In the genomic region with DNA sequence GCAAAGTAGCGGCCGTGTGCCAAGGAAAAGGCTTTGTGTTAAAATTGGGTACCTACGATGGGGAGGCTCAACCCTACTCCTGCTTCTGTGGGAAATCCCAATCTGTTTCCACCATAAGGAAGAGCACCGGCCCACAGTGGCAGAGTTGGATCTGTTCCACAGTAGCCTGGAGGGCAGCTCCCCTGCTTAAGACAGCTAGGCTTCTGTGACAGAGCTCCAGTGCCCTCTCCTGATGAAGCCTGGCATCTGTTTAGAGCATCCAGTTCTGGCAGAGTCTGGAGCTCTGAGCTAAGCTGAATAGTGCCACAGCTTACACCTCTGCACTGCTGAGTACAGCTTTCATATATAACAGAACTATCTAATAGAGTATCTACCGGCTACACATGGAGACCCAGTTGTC, we compare ENCODE assay signal across 10 mouse cellular contexts. TPM values are rescaled to one million over a fixed set of nuclear protein-coding genes. Genes with fewer than 3 reads are reported as not detected.
DNase-seq lines count a peak whose midpoint lies in the region; ATAC-seq and TF ChIP-seq lines count a peak whose summit lies in the region.
"Had no signal": no experiment of that assay in that cellular context is flagged by ENCODE, and none has a peak within 500 bp of the region (broad histone marks: within the 10 kb centered on the region; RNA-seq: fewer than 3 reads in every experiment).

No protein-coding gene starts in this region.

- H3K4me3 ChIP-seq in forebrain, embryonic 13.5 days = no peak overlapping the region
- no peak overlapping the region for H3K4me3 ChIP-seq in forebrain, embryonic 11.5 days (ENCODE audit: low read depth, low read length)
- H3K4me3 ChIP-seq in liver, postnatal 0 days (ENCODE audit: low read depth, low read length) = no peak overlapping the region
- H3K4me3 ChIP-seq: limb, embryonic 13.5 days had no signal

- DNase-seq in forebrain, embryonic 11.5 days (ENCODE audit: low spot score) = no peak
- DNase-seq in liver, postnatal 0 days = no peak
- no peak for DNase-seq in liver
- DNase-seq in cerebellum, adult 9-11 months = peak; percentile 68
- DNase-seq in left cerebral cortex, postnatal 4 days = peak; percentile 78
- no peak for DNase-seq in gastrocnemius, postnatal 36 days
- no peak for DNase-seq in testis, postnatal 10 days (ENCODE audit: low spot score)

- WGBS in forebrain, embryonic 13.5 days = 81% methylated on average over 5 of the region's 5 CpGs
- 90% methylated on average over 5 of the region's 5 CpGs for WGBS in forebrain, embryonic 11.5 days
- 81% methylated on average over 5 of the region's 5 CpGs for WGBS in liver, postnatal 0 days (ENCODE audit: insufficient replicate concordance)

- no peak overlapping the region for H3K4me2 ChIP-seq in forebrain, embryonic 13.5 days
- H3K4me2 ChIP-seq in forebrain, embryonic 11.5 days (ENCODE audit: low read depth, low read length, severe bottlenecking) = no peak overlapping the region
- no peak overlapping the region for H3K4me2 ChIP-seq in liver, postnatal 0 days (ENCODE audit: low read depth, low read length)
- H3K4me2 ChIP-seq: limb, embryonic 13.5 days had no signal

- peaks cover 18% of the 10 kb centered on the region for H3K36me3 ChIP-seq in forebrain, embryonic 13.5 days (ENCODE audit: poor library complexity, severe bottlenecking)
- H3K36me3 ChIP-seq in forebrain, embryonic 11.5 days (ENCODE audit: control insufficient read depth, insufficient read depth, low read length) = no peaks in the 10 kb centered on the region; the same call in 1 of the 2 replicates
- H3K36me3 ChIP-seq in liver, postnatal 0 days (replicated peaks; ENCODE audit: insufficient read depth, low read length) = no peaks in the 10 kb centered on the region; the same call in 1 of the 2 replicates

- H3K27me3 ChIP-seq in forebrain, embryonic 13.5 days = no peaks in the 10 kb centered on the region
- no peaks in the 10 kb centered on the region for H3K27me3 ChIP-seq in forebrain, embryonic 11.5 days (ENCODE audit: control insufficient read depth, insufficient read depth, low read length)
- no peaks in the 10 kb centered on the region for H3K27me3 ChIP-seq in liver, postnatal 0 days (ENCODE audit: insufficient read depth, low read length)
- H3K27me3 ChIP-seq: limb, embryonic 13.5 days had no signal

- peak; percentile 62 for ATAC-seq in forebrain, embryonic 13.5 days
- no peak for ATAC-seq in forebrain, embryonic 11.5 days (replicated peaks; ENCODE audit: low FRiP score)
- ATAC-seq in liver, postnatal 0 days = no peak; the same call in 1 of the 2 replicates

- no peak overlapping the region for H3K9ac ChIP-seq in forebrain, embryonic 13.5 days
- no peak overlapping the region for H3K9ac ChIP-seq in forebrain, embryonic 11.5 days (ENCODE audit: low read length)
- H3K9ac ChIP-seq in liver, postnatal 0 days (replicated peaks) = peak overlapping the region; percentile 2; the same call in 1 of the 2 replicates
- H3K9ac ChIP-seq: limb, embryonic 13.5 days had no signal

- no peaks in the 10 kb centered on the region for H3K4me1 ChIP-seq in forebrain, embryonic 13.5 days
- H3K4me1 ChIP-seq in forebrain, embryonic 11.5 days (replicated peaks; ENCODE audit: control insufficient read depth, insufficient read depth, low read length) = no peaks in the 10 kb centered on the region
- peaks cover 3% of the 10 kb centered on the region for H3K4me1 ChIP-seq in liver, postnatal 0 days (ENCODE audit: insufficient read depth)

- no peaks in the 10 kb centered on the region for H3K9me3 ChIP-seq in forebrain, embryonic 13.5 days (replicated peaks)
- H3K9me3 ChIP-seq in forebrain, embryonic 11.5 days (ENCODE audit: control insufficient read depth, low read length) = no peaks in the 10 kb centered on the region
- H3K9me3 ChIP-seq in liver, postnatal 0 days (ENCODE audit: low read length) = no peaks in the 10 kb centered on the region
- H3K9me3 ChIP-seq: limb, embryonic 13.5 days had no signal

- intact Hi-C loops in left cerebral cortex, postnatal 4 days (cut with DNase I) = no loop called here
- intact Hi-C loops in gastrocnemius, postnatal 36 days (cut with DNase I) = no loop called here

- peak; percentile 53 for TF ChIP-seq CTCF in liver, postnatal 0 days (IDR thresholded peaks at IDR 0.05; ENCODE audit: low read depth)

- no peak overlapping the region for H3K27ac ChIP-seq in forebrain, embryonic 13.5 days
- H3K27ac ChIP-seq in forebrain, embryonic 11.5 days (ENCODE audit: low read depth, low read length) = no peak overlapping the region
- peak overlapping the region; percentile 95; the same call in 1 of the 2 replicates for H3K27ac ChIP-seq in liver, postnatal 0 days (ENCODE audit: low read depth)

- no peak for TF ChIP-seq EP300 in liver, postnatal 0 days (IDR thresholded peaks at IDR 0.05; ENCODE audit: low read depth)

RNA-seq across cellular contexts. Expression of a gene that starts 14.0 kb away (rescaled TPM):
- 0.46 and 0.60 TPM in 2 replicates for polyA plus RNA-seq in forebrain, embryonic 13.5 days (2015; fragmentation: Nextera tagmentation; extraction: Ambion mirVana)
- polyA plus RNA-seq in forebrain, embryonic 11.5 days (2014; fragmentation: Nextera tagmentation; extraction: Ambion mirVana) = 0.28 and 0.36 TPM in 2 replicates
- polyA plus RNA-seq in liver, postnatal 0 days (2015; fragmentation: Nextera tagmentation; extraction: Ambion mirVana) = 0.11 and 0.15 TPM in 2 replicates
- 1 to 10 TPM; 4.2 to 5.4 TPM for total RNA-seq in left cerebral cortex, postnatal 4 days (2021)
- not detected for total RNA-seq in gastrocnemius, postnatal 36 days (2021)
- polyA plus RNA-seq: limb, embryonic 13.5 days; spleen, adult 2 months had no signal

RNA-seq across cellular contexts. Expression of a gene that starts 51.1 kb away (rescaled TPM):
- polyA plus RNA-seq in forebrain, embryonic 13.5 days (2015; fragmentation: Nextera tagmentation; extraction: Ambion mirVana) = 10.5 and 10.8 TPM in 2 replicates
- polyA plus RNA-seq in forebrain, embryonic 11.5 days (2014; fragmentation: Nextera tagmentation; extraction: Ambion mirVana) = 13.1 and 13.9 TPM in 2 replicates
- 3.5 and 4.8 TPM in 2 replicates for polyA plus RNA-seq in liver, postnatal 0 days (2015; fragmentation: Nextera tagmentation; extraction: Ambion mirVana)
- 10 to 100 TPM; 46.3 to 48.2 TPM for total RNA-seq in left cerebral cortex, postnatal 4 days (2021)
- total RNA-seq in gastrocnemius, postnatal 36 days (2021) = 10 to 100 TPM; 12.1 to 12.6 TPM

Comparison
In these comparisons a context has a peak if more than half of its experiments do, and no peak if none do; other contexts are left out.
1. DNase-seq: peak in cerebellum, adult 9-11 months (single experiment) and left cerebral cortex, postnatal 4 days (single experiment); none in forebrain, embryonic 11.5 days (single experiment), liver, postnatal 0 days (single experiment), liver (single experiment), gastrocnemius, postnatal 36 days (0 of 2) and testis, postnatal 10 days (single experiment).